Mouse (Mus musculus) lung, embryonic 14.5 days (tissue): Measurements from ENCODE around the gene Ss18l1. TPM values are rescaled to one million over a fixed set of nuclear protein-coding genes. Genes with fewer than 3 reads are reported as not detected.

ENCODE experiments used
- ATAC-seq: fragments of 200-750 bp; cut with Nextera tagmentation; 2 replicates; pipeline ENCODE4 v1.8.0; 2017; ENCODE audit warnings: mild to moderate bottlenecking, moderate TSS enrichment, moderate library complexity; ENCODE audit not compliant: insufficient read depth
- DNase-seq: peaks from one replicate; pipeline ENCODE4 v3.0.0-alpha.2; 2015
- H3K27ac ChIP-seq: fragments of 300-500 bp; sonication (generic); 2 replicates; pipeline ENCODE4 v1.5.1; 2014; ENCODE audit warnings: low read depth, mild to moderate bottlenecking, moderate library complexity
- H3K27me3 ChIP-seq: fragments of 300-500 bp; sonication (generic); 2 replicates; pipeline ENCODE4 v1.6.1; 2014; ENCODE audit warnings: low read length, control low read depth; ENCODE audit not compliant: insufficient read depth
- H3K36me3 ChIP-seq: fragments of 300-500 bp; sonication (generic); 2 replicates; pipeline ENCODE4 v1.6.1; 2014; ENCODE audit warnings: control low read depth; ENCODE audit not compliant: insufficient read depth
- H3K4me1 ChIP-seq: fragments of 300-500 bp; sonication (generic); 2 replicates; pipeline ENCODE4 v1.6.1; 2014; ENCODE audit warnings: antibody characterized with exemption, control low read depth; ENCODE audit not compliant: insufficient read depth
- H3K4me2 ChIP-seq: fragments of 300-500 bp; sonication (generic); 2 replicates; pipeline ENCODE4 v1.6.1; 2014; ENCODE audit warnings: mild to moderate bottlenecking
- H3K4me3 ChIP-seq: fragments of 300-500 bp; sonication (generic); 2 replicates; pipeline ENCODE4 v1.5.1; 2014; ENCODE audit warnings: low read depth, low read length
- H3K9ac ChIP-seq: fragments of 300-500 bp; sonication (generic); 2 replicates; pipeline ENCODE4 v1.6.1; 2014
- H3K9me3 ChIP-seq: fragments of 300-500 bp; sonication (generic); 2 replicates; pipeline ENCODE4 v1.6.1; 2016; ENCODE audit warnings: low read depth, low read length, control low read depth
- CTCF ChIP-seq: IDR thresholded peaks from 2 replicates; pipeline ENCODE4 v1.5.1; 2016; ENCODE audit warnings: antibody characterized with exemption, low read depth
- WGBS: fragments of 180-500 bp; shearing (Covaris S2); extraction: QIAGEN DNeasy Blood & Tissue Kit; methylation state at CpG from one replicate; pipeline ENCODE4 v1.1.7; 2014; 5-methylcytosine and 5-hydroxymethylcytosine counted together
- polyA plus RNA-seq: library from polyadenylated mRNA; unstranded; fragments of >200 nt; fragmentation: Nextera tagmentation; extraction: Ambion mirVana; gene quantifications from 2 replicates; pipeline ENCODE4 v1.2.1, GENCODE M21; 2014

Gene Ss18l1
- polyA plus RNA-seq, 1 experiment from 2014 or later: 5.6 TPM

GRCm38 (mm10) chr2:180113909-180114890, 71.9 kb downstream of the Ss18l1 start:
- WGBS: 48% methylated on average over 17 of the region's 17 CpGs
- no peak overlapping the region; the same call in 1 of the 2 replicates for H3K27ac ChIP-seq
- DNase-seq: no peak

GRCm38 (mm10) chr2:180115279-180115678, 73.0 kb downstream of the Ss18l1 start:
- no peaks in the 10 kb centered on the region for H3K36me3 ChIP-seq
- no peak overlapping the region for H3K9ac ChIP-seq
- H3K4me2 ChIP-seq: no peak overlapping the region
- H3K9me3 ChIP-seq: no peaks in the 10 kb centered on the region
- H3K27me3 ChIP-seq: no peaks in the 10 kb centered on the region
- no peak overlapping the region for H3K4me3 ChIP-seq
- DNase-seq (peak; percentile 79), ATAC-seq (no peak)
- no peak for TF ChIP-seq CTCF
- H3K27ac ChIP-seq: peak overlapping the region; percentile 66; the same call in 1 of the 2 replicates
- 10% methylated on average over 6 of the region's 6 CpGs for WGBS
- H3K4me1 ChIP-seq: peaks cover 32% of the 10 kb centered on the region

More at GRCm38 (mm10) chr2:180113909-180114890, 71.9 kb downstream of the Ss18l1 start:
- H3K27me3 ChIP-seq: no peaks in the 10 kb centered on the region
- no peak overlapping the region for H3K4me3 ChIP-seq
- H3K36me3 ChIP-seq: no peaks in the 10 kb centered on the region
- no peak for ATAC-seq
- TF ChIP-seq CTCF: peak; percentile 26
- no peak overlapping the region for H3K4me2 ChIP-seq
- H3K4me1 ChIP-seq: peaks cover 28% of the 10 kb centered on the region
- no peak overlapping the region for H3K9ac ChIP-seq
- H3K9me3 ChIP-seq: no peaks in the 10 kb centered on the region

- Histone ChIP-seq H3K27ac (no peak overlapping the region), H3K9ac (no peak overlapping the region), H3K4me1 (peaks cover 32% of the 10 kb centered on the region), H3K9me3 (no peaks in the 10 kb centered on the region), H3K27me3 (no peaks in the 10 kb centered on the region), H3K36me3 (no peaks in the 10 kb centered on the region), H3K4me2 (no peak overlapping the region), H3K4me3 (no peak overlapping the region)
- no peak for TF ChIP-seq CTCF
- no peak for DNase-seq
- 63% methylated on average over 10 of the region's 10 CpGs for WGBS
- no peak for ATAC-seq
These were observed 73.8 kb downstream of the Ss18l1 start for GRCm38 (mm10) chr2:180116081-180116493.

GRCm38 (mm10) chr2:180116741-180117484, 74.6 kb downstream of the Ss18l1 start:
- no peak for ATAC-seq
- WGBS: 65% methylated on average over 8 of the region's 8 CpGs
- no peak for TF ChIP-seq CTCF
- Histone ChIP-seq H3K36me3 (no peaks in the 10 kb centered on the region), H3K27me3 (no peaks in the 10 kb centered on the region), H3K4me3 (no peak overlapping the region), H3K4me2 (no peak overlapping the region), H3K9ac (no peak overlapping the region), H3K4me1 (peaks cover 32% of the 10 kb centered on the region), H3K9me3 (no peaks in the 10 kb centered on the region), H3K27ac (no peak overlapping the region)
- no peak for DNase-seq

GRCm38 (mm10) chr2:180117485-180118194, 75.3 kb downstream of the Ss18l1 start:
- no peak for ATAC-seq
- TF ChIP-seq CTCF: no peak
- DNase-seq: peak; percentile 56
- H3K9me3 ChIP-seq: no peaks in the 10 kb centered on the region
- H3K36me3 ChIP-seq: no peaks in the 10 kb centered on the region
- H3K27ac ChIP-seq: no peak overlapping the region
- 9% methylated on average over 13 of the region's 13 CpGs for WGBS
- no peaks in the 10 kb centered on the region for H3K27me3 ChIP-seq
- H3K4me2 ChIP-seq: peak overlapping the region; percentile 75
- H3K4me1 ChIP-seq: peaks cover 32% of the 10 kb centered on the region
- H3K4me3 ChIP-seq: no peak overlapping the region; the same call in 1 of the 2 replicates
- H3K9ac ChIP-seq: no peak overlapping the region

- DNase-seq (peak; percentile 99), ATAC-seq (peak; percentile 99)
- H3K4me3 ChIP-seq: peak within 1 kb of the TSS; percentile 88
- 0 out of 2 replicates have a peak, but pooled peaks cover 2% of the 10 kb centered on the region for H3K36me3 ChIP-seq
- H3K4me1 ChIP-seq: peaks cover 32% of the 10 kb centered on the region
- TF ChIP-seq CTCF: no peak
- H3K9ac ChIP-seq: peak within 1 kb of the TSS; percentile 84
- no peaks in the 10 kb centered on the region for H3K27me3 ChIP-seq
- no peaks in the 10 kb centered on the region for H3K9me3 ChIP-seq
- peak within 1 kb of the TSS; percentile 63 for H3K27ac ChIP-seq
- WGBS: under 1% methylated on average over 55 of the region's 55 CpGs
- peak within 1 kb of the TSS; percentile 93 for H3K4me2 ChIP-seq
These were observed 76.5 kb downstream of the Ss18l1 start, which contains the start of gene Osbpl2 for GRCm38 (mm10) chr2:180118661-180119438. Osbpl2 (plus strand) TSS chr2:180119306.

Other genes starting within 250 kb of the Ss18l1 start
- gene Taf4, start 65.9 kb upstream of the Ss18l1 start, polyA plus RNA-seq: 4.6 and 5.5 TPM in 2 replicates
- gene Lsm14b, start 17.5 kb upstream of the Ss18l1 start, polyA plus RNA-seq: 6.5 and 6.8 TPM in 2 replicates
- gene Psma7, start 76 bp upstream of the Ss18l1 start, polyA plus RNA-seq: 548 and 630 TPM in 2 replicates
- gene Mtg2, start 28.1 kb downstream of the Ss18l1 start, polyA plus RNA-seq: 23.4 and 25.3 TPM in 2 replicates
- not detected in 2 replicates for gene Hrh3, start 62.0 kb downstream of the Ss18l1 start, polyA plus RNA-seq
- 30.9 and 31.1 TPM in 2 replicates for gene Osbpl2, start 76.8 kb downstream of the Ss18l1 start, polyA plus RNA-seq
- 160 and 163 TPM in 2 replicates for gene Adrm1, start 129.0 kb downstream of the Ss18l1 start, polyA plus RNA-seq
- gene Lama5, start 183.3 kb downstream of the Ss18l1 start, polyA plus RNA-seq: 95.0 and 95.1 TPM in 2 replicates
- gene Rps21, start 214.9 kb downstream of the Ss18l1 start, polyA plus RNA-seq: 630 and 724 TPM in 2 replicates
- 24.0 and 25.6 TPM in 2 replicates for gene Cables2, start 231.0 kb downstream of the Ss18l1 start, polyA plus RNA-seq
- 1.9 and 2.3 TPM in 2 replicates for gene Rbbp8nl, start 247.4 kb downstream of the Ss18l1 start, polyA plus RNA-seq